Mouse (Mus musculus): ENCODE measurements around the gene Ankrd55. TPM values are rescaled to one million over a fixed set of nuclear protein-coding genes. Genes with fewer than 3 reads are reported as not detected.
"Not testable (repeated sequence)": the region's sequence is repeated elsewhere in the genome, so short reads cannot be mapped to it uniquely, and the experiment has no call there.

Ankrd55 gene
- polyA plus RNA-seq, 1 experiment from 2014 or later: 0.08 TPM

GRCm38 (mm10) chr13:112426265-112427135, 138.2 kb downstream of the Ankrd55 start:
- H3K27me3 ChIP-seq (ENCODE audit: control insufficient read depth, insufficient read depth, low read depth, low read length): no peaks in the 10 kb centered on the region
- 46% methylated on average over 13 of the region's 13 CpGs for WGBS
- no peak overlapping the region for H3K9ac ChIP-seq (ENCODE audit: low read length)
- H3K4me3 ChIP-seq (ENCODE audit: low read length): no peak overlapping the region
- no peaks in the 10 kb centered on the region; the same call in 1 of the 2 replicates for H3K4me1 ChIP-seq (replicated peaks; ENCODE audit: control insufficient read depth, insufficient read depth, low read length)
- no peak for ATAC-seq (ENCODE audit: low read depth)
- H3K27ac ChIP-seq (ENCODE audit: low read length): no peak overlapping the region
- H3K9me3 ChIP-seq (ENCODE audit: control insufficient read depth, low read length): no peaks in the 10 kb centered on the region
- H3K36me3 ChIP-seq (ENCODE audit: control insufficient read depth, insufficient read depth, low read length): no peaks in the 10 kb centered on the region
- H3K4me2 ChIP-seq (ENCODE audit: low read depth, low read length): no peak overlapping the region

DNA sequence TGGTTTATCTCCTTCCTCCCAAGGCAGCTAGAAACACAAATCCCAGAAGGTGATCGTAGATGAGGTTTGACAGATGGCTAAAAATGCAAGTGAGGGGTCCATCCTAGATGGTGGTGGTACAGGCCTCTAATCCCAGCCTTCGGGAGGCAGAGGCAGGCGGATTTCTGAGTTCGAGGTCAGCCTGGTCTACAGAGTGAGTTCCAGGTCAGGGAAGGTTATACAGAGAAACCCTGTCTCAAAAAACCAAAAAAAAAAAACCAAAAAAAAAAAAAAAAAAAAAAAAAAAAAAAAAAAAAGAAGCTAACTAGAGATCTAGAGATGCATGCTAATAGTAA, 138.9 kb downstream of the Ankrd55 start:
- not testable (repeated sequence) for ATAC-seq (ENCODE audit: low read depth); H3K27me3 ChIP-seq (ENCODE audit: control insufficient read depth, insufficient read depth, low read depth, low read length); H3K9me3 ChIP-seq (ENCODE audit: control insufficient read depth, low read length); H3K9ac ChIP-seq (ENCODE audit: low read length); H3K4me1 ChIP-seq (replicated peaks; ENCODE audit: control insufficient read depth, insufficient read depth, low read length); H3K27ac ChIP-seq (ENCODE audit: low read length); H3K36me3 ChIP-seq (ENCODE audit: control insufficient read depth, insufficient read depth, low read length); H3K4me3 ChIP-seq (ENCODE audit: low read length); H3K4me2 ChIP-seq (ENCODE audit: low read depth, low read length)
- WGBS: 86% methylated on average over 4 of the region's 4 CpGs

GRCm38 (mm10) chr13:112427521-112427920, 139.3 kb downstream of the Ankrd55 start:
- Histone ChIP-seq H3K27ac (ENCODE audit: low read length) (no peak overlapping the region), H3K9me3 (ENCODE audit: control insufficient read depth, low read length) (no peaks in the 10 kb centered on the region), H3K27me3 (ENCODE audit: control insufficient read depth, insufficient read depth, low read depth, low read length) (no peaks in the 10 kb centered on the region), H3K36me3 (ENCODE audit: control insufficient read depth, insufficient read depth, low read length) (no peaks in the 10 kb centered on the region), H3K4me2 (ENCODE audit: low read depth, low read length) (no peak overlapping the region), H3K4me1 (replicated peaks; ENCODE audit: control insufficient read depth, insufficient read depth, low read length) (no peaks in the 10 kb centered on the region; the same call in 1 of the 2 replicates), H3K9ac (ENCODE audit: low read length) (no peak overlapping the region), H3K4me3 (ENCODE audit: low read length) (no peak overlapping the region)
- no peak for ATAC-seq (ENCODE audit: low read depth)
- WGBS: 83% methylated on average over 15 of the region's 15 CpGs

DNA sequence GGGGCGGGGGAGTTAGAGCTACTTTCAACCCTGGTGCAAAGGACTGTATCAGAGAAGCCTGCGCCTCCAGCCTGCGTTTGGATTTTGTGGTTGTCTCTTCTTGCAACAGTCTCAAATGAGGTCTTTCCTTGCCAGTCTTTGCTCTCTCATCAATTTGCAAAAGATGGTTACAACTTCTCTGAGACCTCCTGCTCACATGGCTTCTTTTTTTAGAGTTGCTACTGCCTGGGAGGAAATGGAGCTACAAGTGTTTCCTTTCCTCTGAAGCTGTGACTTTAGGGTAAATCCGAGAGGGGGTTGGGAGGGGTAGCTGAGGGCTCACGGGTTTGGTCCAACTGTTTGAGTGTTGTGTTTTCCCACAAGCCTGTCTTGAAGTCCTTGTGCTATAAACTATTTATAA, 145.0 kb downstream of the Ankrd55 start:
- Histone ChIP-seq H3K9me3 (ENCODE audit: control insufficient read depth, low read length) (no peaks in the 10 kb centered on the region), H3K4me1 (replicated peaks; ENCODE audit: control insufficient read depth, insufficient read depth, low read length) (no peaks in the 10 kb centered on the region; the same call in 1 of the 2 replicates), H3K36me3 (ENCODE audit: control insufficient read depth, insufficient read depth, low read length) (no peaks in the 10 kb centered on the region), H3K9ac (ENCODE audit: low read length) (no peak overlapping the region), H3K4me3 (ENCODE audit: low read length) (no peak overlapping the region), H3K27ac (ENCODE audit: low read length) (no peak overlapping the region), H3K4me2 (ENCODE audit: low read depth, low read length) (no peak overlapping the region), H3K27me3 (ENCODE audit: control insufficient read depth, insufficient read depth, low read depth, low read length) (no peaks in the 10 kb centered on the region)
- 52% methylated on average over 5 of the region's 5 CpGs for WGBS
- no peak for ATAC-seq (ENCODE audit: low read depth)

Other genes with a start within 250 kb of the Ankrd55 start
- gene Il6st, start 175.6 kb downstream of the Ankrd55 start, polyA plus RNA-seq (2015; fragmentation: Nextera tagmentation; extraction: Ambion mirVana): 38.3 and 47.4 TPM in 2 replicates

Data from lung, embryonic 16.5 days (tissue).